Mouse (Mus musculus): ENCODE measurements around the gene Rps6ka1.

DNA sequence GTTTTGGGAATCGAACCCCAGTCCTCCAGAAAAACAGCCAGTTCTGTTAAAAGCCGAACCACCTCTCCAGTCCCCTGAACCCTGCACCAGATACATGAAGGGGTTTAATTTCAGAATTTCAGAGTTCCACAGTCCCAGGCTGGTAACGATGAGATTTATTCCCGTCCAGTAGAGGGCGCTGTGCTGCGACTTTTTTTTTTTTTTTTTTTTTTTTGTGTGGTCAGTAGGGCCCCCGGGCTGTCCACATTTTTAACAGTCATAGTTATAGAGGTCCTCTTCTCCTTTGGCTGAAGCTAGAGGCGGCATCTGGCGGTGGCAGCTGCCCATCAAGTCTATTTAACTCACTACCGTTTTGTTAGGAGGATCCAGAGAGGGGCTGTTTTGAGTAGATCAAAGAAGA, 43.8 kb upstream of the Rps6ka1 start:
- TF ChIP-seq CTCF (IDR thresholded peaks at IDR 0.05; ENCODE audit: borderline replicate concordance, insufficient read depth, low read depth, low read length) (peak; percentile 51; the same call in 1 of the 2 replicates), POLR2A (IDR thresholded peaks at IDR 0.05; ENCODE audit: borderline replicate concordance, insufficient read depth, low read length) (no peak)

Measured in cerebellum, adult 2 months (tissue).